Mouse (Mus musculus) T-helper 2 cell (primary cell): Measurements from ENCODE around the gene Tmem123.

Source experiments
- in situ Hi-C: fragments of 300-600 bp; cut with MboI, MseI; formaldehyde crosslinking; loops from one replicate; pipeline ENCODE4 v1.15.1; 2025; ENCODE audit warnings: high pct_unique_total_duplicates

The Tmem123 gene

GRCm38 (mm10) chr9:7763614-7764300 lies at the start of gene Tmem123:
TSS of gene Tmem123 (plus strand) at chr9:7764041.
- in situ Hi-C loops: no loop called here

GRCm38 (mm10) chr9:7714062-7714907 lies 49.6 kb upstream of the Tmem123 start:
- in situ Hi-C loops: loop anchor here (5.0 kb wide), 1 partner anchor 183 kb away; no protein-coding TSS in a partner anchor

GRCm38 (mm10) chr9:7714908-7715175 lies 49.0 kb upstream of the Tmem123 start:
- in situ Hi-C loops: loop anchor here (5.0 kb wide), 1 partner anchor 182 kb away; no protein-coding TSS in a partner anchor

- in situ Hi-C loops: no loop called here
Measured at GRCm38 (mm10) chr9:7721543-7721942, 42.3 kb upstream of the Tmem123 start.

GRCm38 (mm10) chr9:7728997-7729396 lies 34.8 kb upstream of the Tmem123 start:
- in situ Hi-C loops: no loop called here

GRCm38 (mm10) chr9:7742696-7743095 lies 21.1 kb upstream of the Tmem123 start:
- in situ Hi-C loops: no loop called here

- in situ Hi-C loops: no loop called here
Measured at GRCm38 (mm10) chr9:7744156-7744555, 19.7 kb upstream of the Tmem123 start.

- in situ Hi-C loops: no loop called here
Measured at GRCm38 (mm10) chr9:7748881-7749280, 15.0 kb upstream of the Tmem123 start.

- in situ Hi-C loops: no loop called here
Measured at GRCm38 (mm10) chr9:7749537-7749936, 14.3 kb upstream of the Tmem123 start.

- in situ Hi-C loops: no loop called here
Measured at GRCm38 (mm10) chr9:7755889-7756423, 7.9 kb upstream of the Tmem123 start.

GRCm38 (mm10) chr9:7761906-7762455 lies 1.9 kb upstream of the Tmem123 start:
- in situ Hi-C loops: no loop called here

GRCm38 (mm10) chr9:7762741-7763140 lies 1.1 kb upstream of the Tmem123 start:
- in situ Hi-C loops: no loop called here

- in situ Hi-C loops: no loop called here
Measured at GRCm38 (mm10) chr9:7764463-7764871, 626 bp downstream of the Tmem123 start.

- in situ Hi-C loops: no loop called here
Measured at GRCm38 (mm10) chr9:7765236-7765635, 1.4 kb downstream of the Tmem123 start.

- in situ Hi-C loops: no loop called here
Measured at GRCm38 (mm10) chr9:7766582-7766981, 2.7 kb downstream of the Tmem123 start.

- in situ Hi-C loops: no loop called here
Measured at GRCm38 (mm10) chr9:7767526-7767925, 3.7 kb downstream of the Tmem123 start.

GRCm38 (mm10) chr9:7769081-7769480 lies 5.2 kb downstream of the Tmem123 start:
- in situ Hi-C loops: no loop called here

GRCm38 (mm10) chr9:7769491-7769890 lies 5.7 kb downstream of the Tmem123 start:
- in situ Hi-C loops: no loop called here

- in situ Hi-C loops: loop anchor here (5.0 kb wide), 1 partner anchor 50 kb away; no protein-coding TSS in a partner anchor
Measured at GRCm38 (mm10) chr9:7772361-7772760, 8.5 kb downstream of the Tmem123 start.

GRCm38 (mm10) chr9:7772773-7773454 lies 9.1 kb downstream of the Tmem123 start:
- in situ Hi-C loops: loop anchor here (5.0 kb wide), 1 partner anchor 49 kb away; no protein-coding TSS in a partner anchor

- in situ Hi-C loops: loop anchor here (5.0 kb wide), 1 partner anchor 49 kb away; no protein-coding TSS in a partner anchor
Measured at GRCm38 (mm10) chr9:7773686-7774085, 9.8 kb downstream of the Tmem123 start.
